Mouse (Mus musculus) cortical plate, adult 2 months (tissue): ENCODE data around the gene D930020B18Rik.

Experiments used
- CTCF ChIP-seq: fragments of 200-500 bp; IDR thresholded peaks from 2 replicates; pipeline ENCODE4 v1.5.1; 2011; ENCODE audit warnings: mild to moderate bottlenecking, control low read depth, low read length; ENCODE audit not compliant: insufficient read depth; ENCODE audit errors: extremely low read depth
- POLR2A ChIP-seq: fragments of 200-500 bp; IDR thresholded peaks from 2 replicates; pipeline ENCODE4 v1.6.1; 2011; ENCODE audit warnings: mild to moderate bottlenecking, low read length, control low read depth; ENCODE audit not compliant: insufficient read depth; ENCODE audit errors: extremely low read depth

DNA sequence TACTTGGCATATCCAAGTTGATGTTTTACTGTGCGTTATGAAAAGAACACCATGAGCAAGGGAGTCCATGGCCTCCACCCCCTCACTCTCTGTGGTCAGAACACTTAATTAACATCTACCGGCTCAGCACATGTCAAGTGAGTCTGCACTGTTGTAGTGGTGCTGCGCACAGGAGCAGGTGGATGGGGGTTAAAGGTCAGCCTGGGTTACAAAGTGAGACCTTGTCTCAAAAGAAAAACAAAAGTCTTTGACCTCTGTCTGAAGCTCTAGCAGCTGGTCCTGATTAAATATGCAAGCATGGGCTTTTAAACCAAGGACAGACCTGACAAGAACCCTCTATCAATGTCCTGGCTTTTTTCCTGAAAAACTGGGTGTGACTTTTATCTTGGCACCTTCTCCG lies 100.9 kb downstream of the D930020B18Rik start:
- no peak for TF ChIP-seq POLR2A
- no peak for TF ChIP-seq CTCF
